Mouse (Mus musculus) E14TG2a.4 (cell line): ENCODE measurements around the gene Fam71b.

ENCODE experiments used
- CTCF ChIP-seq: conservative IDR thresholded peaks from 2 replicates; pipeline ENCODE4 v1.5.1; 2014; ENCODE audit warnings: low read length
- NANOG ChIP-seq: IDR thresholded peaks from 2 replicates; pipeline ENCODE4 v1.6.1; 2014; ENCODE audit warnings: borderline replicate concordance, low read length, mixed read lengths
- POU5F1 ChIP-seq: IDR thresholded peaks from 2 replicates; pipeline ENCODE4 v1.6.1; 2014; ENCODE audit warnings: low read length, borderline replicate concordance

GRCm38 (mm10) chr11:46349681-46350410 lies 46.5 kb upstream of the Fam71b start:
- no peak for TF ChIP-seq CTCF
- TF ChIP-seq POU5F1, result no peak
- no peak for TF ChIP-seq NANOG
